Mouse (Mus musculus): Measurements from ENCODE around the gene Apc2.

DNA sequence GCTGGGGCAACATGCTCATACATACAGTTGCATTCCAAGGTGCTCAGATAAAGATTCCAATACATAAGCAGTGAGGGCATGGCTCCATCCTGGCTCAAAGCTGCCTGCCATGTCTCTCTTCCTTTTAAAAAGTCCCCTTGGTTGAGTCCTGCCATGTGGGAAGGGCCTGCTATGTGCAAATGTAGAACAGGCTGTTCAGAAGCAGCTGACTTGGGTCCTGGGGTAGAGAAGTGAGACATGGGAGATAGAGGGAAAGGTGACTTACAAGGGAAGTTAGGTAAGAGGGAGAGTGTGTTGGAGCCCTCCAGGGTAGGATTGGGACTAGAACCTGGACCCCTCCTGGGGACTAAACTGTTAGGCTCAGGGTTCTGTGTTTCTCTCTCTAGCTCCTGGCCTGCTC lies 43.8 kb upstream of the Apc2 start:
- no peak for TF ChIP-seq GATA1 (IDR thresholded peaks at IDR 0.05; ENCODE audit: low read length)
- no peak for TF ChIP-seq TAL1 (IDR thresholded peaks at IDR 0.05; ENCODE audit: low read length)

All from erythroblast, embryonic 14.5 days (primary cell).